Mouse (Mus musculus) liver, embryonic 12.5 days (tissue): ENCODE measurements around the gene Zswim8. TPM values are rescaled to one million over a fixed set of nuclear protein-coding genes. Genes with fewer than 3 reads are reported as not detected.

Experiments used
- ATAC-seq: fragments of 200-750 bp; cut with Nextera tagmentation; 2 replicates; pipeline ENCODE4 v1.8.0; 2017; ENCODE audit warnings: moderate number of reproducible peaks, mild to moderate bottlenecking, moderate library complexity
- H3K27ac ChIP-seq: fragments of 300-500 bp; sonication (generic); 2 replicates; pipeline ENCODE4 v1.5.1; 2016; ENCODE audit warnings: mild to moderate bottlenecking
- H3K27me3 ChIP-seq: fragments of 300-500 bp; sonication (generic); replicated peaks from 2 replicates; pipeline ENCODE4 v1.6.1; 2016; ENCODE audit warnings: mild to moderate bottlenecking, moderate library complexity
- H3K36me3 ChIP-seq: fragments of 300-500 bp; sonication (generic); 2 replicates; pipeline ENCODE4 v1.6.1; 2016; ENCODE audit warnings: mild to moderate bottlenecking, moderate library complexity
- H3K4me1 ChIP-seq: fragments of 300-500 bp; sonication (generic); 2 replicates; pipeline ENCODE4 v1.6.1; 2016
- H3K4me2 ChIP-seq: fragments of 300-500 bp; sonication (generic); 2 replicates; pipeline ENCODE4 v1.6.1; 2016; ENCODE audit warnings: mild to moderate bottlenecking, moderate library complexity
- H3K4me3 ChIP-seq: fragments of 300-500 bp; sonication (generic); 2 replicates; pipeline ENCODE4 v1.5.1; 2016; ENCODE audit warnings: mild to moderate bottlenecking, moderate library complexity
- H3K9ac ChIP-seq: fragments of 300-500 bp; sonication (generic); 2 replicates; pipeline ENCODE4 v1.6.1; 2016; ENCODE audit warnings: mild to moderate bottlenecking, moderate library complexity
- H3K9me3 ChIP-seq: fragments of 300-500 bp; sonication (generic); replicated peaks from 2 replicates; pipeline ENCODE4 v1.6.1; 2016; ENCODE audit warnings: mild to moderate bottlenecking, moderate library complexity
- WGBS: fragments of 180-500 bp; shearing (Covaris S2); methylation state at CpG from one replicate; pipeline ENCODE4 v1.1.7; 2016; ENCODE audit not compliant: insufficient replicate concordance; 5-methylcytosine and 5-hydroxymethylcytosine counted together
- polyA plus RNA-seq: library from polyadenylated mRNA; unstranded; fragments of >200 nt; fragmentation: Nextera tagmentation; extraction: Ambion mirVana; gene quantifications from 2 replicates; pipeline ENCODE4 v1.2.1, GENCODE M21; 2016

The Zswim8 gene
- polyA plus RNA-seq, 1 experiment from 2014 or later, result 10.7 TPM

DNA sequence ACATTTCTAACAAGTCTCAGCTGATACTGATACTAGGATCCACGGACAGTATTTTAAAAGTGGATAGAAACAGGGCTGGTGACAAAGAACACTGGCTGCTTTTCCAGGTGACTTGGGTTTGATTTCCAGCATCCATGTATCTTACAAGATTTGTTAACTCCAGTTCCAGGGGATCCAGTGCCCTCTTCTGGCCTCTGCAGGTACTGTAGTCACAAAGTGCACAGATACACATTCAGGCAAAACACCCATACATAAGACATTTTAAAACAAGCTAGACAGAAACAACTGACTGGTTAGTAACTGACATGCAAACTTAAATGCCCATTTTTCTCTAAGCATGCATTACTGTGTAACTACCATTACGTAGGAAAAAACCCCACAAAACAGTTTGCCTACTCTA lies 34.4 kb upstream of the Zswim8 start:
- Histone ChIP-seq H3K27ac (peak overlapping the region; percentile 33; the same call in 1 of the 2 replicates), H3K36me3 (peaks cover 29% of the 10 kb centered on the region), H3K27me3 (peaks cover 17% of the 10 kb centered on the region), H3K4me1 (peaks cover 24% of the 10 kb centered on the region), H3K9ac (no peak overlapping the region), H3K4me2 (peak overlapping the region; percentile 90), H3K4me3 (no peak overlapping the region), H3K9me3 (no peaks in the 10 kb centered on the region)
- ATAC-seq, result no peak
- WGBS, result 88% methylated on average over 2 of the region's 2 CpGs

DNA sequence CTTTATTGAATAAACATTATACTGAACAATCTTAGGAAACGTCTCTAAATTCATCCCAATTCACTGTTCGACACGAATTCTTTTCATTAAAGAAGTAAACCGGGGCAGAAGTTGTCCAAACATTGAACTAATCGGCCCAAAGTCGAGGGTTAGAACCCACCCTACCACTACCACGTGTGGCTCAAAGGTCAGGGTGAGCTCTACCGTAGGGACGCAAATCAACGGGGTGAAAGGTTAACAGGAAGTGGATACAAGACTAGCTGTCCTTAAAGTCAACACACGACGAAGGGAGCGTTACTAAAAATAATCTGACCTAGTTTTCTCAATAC lies 33.7 kb upstream of the Zswim8 start:
- 8% methylated on average over 13 of the region's 13 CpGs for WGBS

DNA sequence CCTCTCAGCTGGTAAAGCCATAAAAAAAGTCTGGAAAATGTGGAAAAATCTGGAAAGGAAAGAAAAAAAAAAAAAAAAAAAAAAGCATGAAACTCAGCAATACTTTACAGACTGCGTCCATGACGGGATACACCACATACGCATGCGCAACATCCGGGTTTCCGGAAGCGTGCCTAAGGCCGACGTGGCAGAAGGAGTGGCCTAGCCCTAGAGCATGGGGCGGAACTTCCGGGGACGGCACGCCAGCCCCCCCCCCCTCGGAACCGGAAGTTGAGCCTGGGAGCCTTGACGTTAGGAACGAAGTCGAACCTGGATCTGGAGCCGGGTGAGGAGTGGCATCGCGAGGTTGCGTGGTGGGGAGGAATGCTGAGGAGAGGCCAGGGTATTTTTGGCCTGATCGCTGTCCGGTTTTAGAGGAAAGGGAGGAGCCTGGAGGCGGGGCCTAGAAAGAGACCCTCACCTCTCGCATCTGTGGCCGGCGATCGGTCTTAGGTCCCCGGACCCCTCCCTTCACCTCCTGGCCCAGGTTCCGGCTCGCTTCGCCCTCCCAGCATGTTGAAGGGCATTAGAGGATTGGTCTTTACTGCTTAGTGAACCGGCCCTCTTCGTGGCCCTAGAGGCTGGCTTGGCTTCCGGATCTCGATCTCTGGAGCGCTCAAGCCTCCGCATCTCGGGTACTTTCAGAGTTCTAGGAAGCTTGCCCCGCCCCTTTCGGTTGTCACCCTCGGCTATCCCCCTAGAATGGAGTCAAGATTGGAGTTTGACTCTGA lies 33.1 kb upstream of the Zswim8 start, which contains the start of gene Sec24c:
TSS of gene Sec24c (plus strand) at position 245 of the 770 bp plus-strand sequence.
- ATAC-seq, result peak; percentile 96
- peak within 1 kb of the TSS; percentile 75 for H3K4me3 ChIP-seq
- peak within 1 kb of the TSS; percentile 90 for H3K27ac ChIP-seq
- H3K4me2 ChIP-seq, result peak within 1 kb of the TSS; percentile 90
- peaks cover 41% of the 10 kb centered on the region for H3K36me3 ChIP-seq
- no peaks in the 10 kb centered on the region for H3K9me3 ChIP-seq
- H3K4me1 ChIP-seq, result peaks cover 24% of the 10 kb centered on the region
- under 1% methylated on average over 43 of the region's 43 CpGs for WGBS
- H3K9ac ChIP-seq, result peak within 1 kb of the TSS; percentile 84
- peaks cover 10% of the 10 kb centered on the region for H3K27me3 ChIP-seq

More for the DNA sequence above, 33.7 kb upstream of the Zswim8 start:
- Histone ChIP-seq H3K4me3 (peak overlapping the region; percentile 75), H3K4me1 (peaks cover 24% of the 10 kb centered on the region), H3K9me3 (no peaks in the 10 kb centered on the region), H3K27me3 (peaks cover 15% of the 10 kb centered on the region), H3K36me3 (peaks cover 36% of the 10 kb centered on the region), H3K27ac (peak overlapping the region; percentile 47; the same call in 1 of the 2 replicates), H3K9ac (peak overlapping the region; percentile 37; the same call in 1 of the 2 replicates), H3K4me2 (peak overlapping the region; percentile 90)
- peak; percentile 69 for ATAC-seq

DNA sequence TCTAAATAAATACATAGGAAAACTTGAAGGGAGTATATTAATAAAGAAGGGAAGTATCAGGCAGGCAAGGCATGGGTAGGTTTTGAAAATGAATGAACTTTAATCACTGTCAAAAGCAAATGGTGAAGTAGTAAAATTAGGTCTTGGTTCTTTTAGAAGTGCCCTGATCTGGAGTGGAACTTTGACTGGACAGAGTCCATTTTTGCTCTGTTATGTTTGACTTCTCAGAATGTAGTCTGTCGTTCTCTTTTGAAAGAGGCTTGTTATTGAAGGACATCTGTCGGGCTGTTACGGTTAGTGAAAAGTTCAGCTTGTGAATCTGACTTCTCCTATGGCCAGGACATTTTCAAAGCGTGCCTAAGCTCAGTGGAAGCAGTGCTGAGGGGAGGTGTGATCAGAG lies 29.4 kb upstream of the Zswim8 start:
- H3K9ac ChIP-seq, result no peak overlapping the region
- H3K27me3 ChIP-seq, result no peaks in the 10 kb centered on the region
- peaks cover 77% of the 10 kb centered on the region for H3K36me3 ChIP-seq
- no peaks in the 10 kb centered on the region for H3K9me3 ChIP-seq
- no peak overlapping the region for H3K27ac ChIP-seq
- 84% methylated on average over 4 of the region's 4 CpGs for WGBS
- H3K4me3 ChIP-seq, result no peak overlapping the region
- H3K4me2 ChIP-seq, result no peak overlapping the region
- no peak for ATAC-seq
- peaks cover 27% of the 10 kb centered on the region for H3K4me1 ChIP-seq

DNA sequence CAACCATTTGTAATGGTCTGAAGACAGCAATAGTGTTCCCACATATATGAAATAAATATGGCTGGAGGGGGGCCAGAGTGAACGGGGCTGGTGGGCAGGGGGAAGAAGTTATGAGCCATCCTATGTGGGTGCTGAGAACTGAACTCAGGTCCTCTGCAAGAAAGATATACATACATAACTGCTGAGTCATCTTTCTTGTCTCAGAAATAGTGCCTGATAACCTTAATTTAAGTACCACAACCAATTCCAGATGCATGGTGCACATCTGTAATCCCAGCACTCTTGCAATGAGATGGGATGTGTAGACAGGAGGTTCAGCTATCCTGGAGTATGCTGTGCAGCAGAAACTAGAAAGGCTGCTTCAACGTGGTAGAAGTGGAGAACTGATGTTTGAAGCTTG lies 25.6 kb upstream of the Zswim8 start:
- 84% methylated on average over 2 of the region's 2 CpGs for WGBS
- ATAC-seq, result no peak
- Histone ChIP-seq H3K9ac (no peak overlapping the region), H3K4me3 (no peak overlapping the region), H3K4me1 (peaks cover 6% of the 10 kb centered on the region; the same call in 1 of the 2 replicates), H3K4me2 (no peak overlapping the region), H3K9me3 (no peaks in the 10 kb centered on the region), H3K27me3 (no peaks in the 10 kb centered on the region), H3K36me3 (peaks cover 100% of the 10 kb centered on the region), H3K27ac (no peak overlapping the region)

DNA sequence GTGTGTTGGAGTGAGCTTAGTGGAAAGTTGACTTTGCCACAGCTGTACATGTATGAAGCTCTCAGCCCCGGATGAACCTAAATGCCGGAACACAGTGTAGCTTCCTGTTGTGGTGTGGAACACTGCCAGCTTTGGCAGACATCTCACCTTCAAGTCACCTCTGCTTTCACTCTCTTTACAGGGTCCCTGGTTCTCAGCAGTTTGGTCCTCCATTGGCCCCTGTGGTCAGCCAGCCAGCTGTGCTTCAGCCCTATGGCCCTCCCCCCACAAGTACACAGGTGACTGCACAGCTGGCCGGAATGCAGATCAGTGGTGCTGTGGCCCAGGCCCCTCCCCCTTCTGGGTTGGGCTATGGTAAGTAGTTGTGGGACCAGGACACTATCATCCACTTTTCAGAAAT lies 24.9 kb upstream of the Zswim8 start:
- Histone ChIP-seq H3K9ac (no peak overlapping the region), H3K36me3 (peaks cover 100% of the 10 kb centered on the region), H3K27ac (no peak overlapping the region), H3K27me3 (no peaks in the 10 kb centered on the region), H3K9me3 (no peaks in the 10 kb centered on the region), H3K4me1 (peaks cover 6% of the 10 kb centered on the region; the same call in 1 of the 2 replicates), H3K4me2 (no peak overlapping the region), H3K4me3 (no peak overlapping the region)
- 72% methylated on average over 3 of the region's 3 CpGs for WGBS
- peak; percentile 51; the same call in 1 of the 2 replicates for ATAC-seq

DNA sequence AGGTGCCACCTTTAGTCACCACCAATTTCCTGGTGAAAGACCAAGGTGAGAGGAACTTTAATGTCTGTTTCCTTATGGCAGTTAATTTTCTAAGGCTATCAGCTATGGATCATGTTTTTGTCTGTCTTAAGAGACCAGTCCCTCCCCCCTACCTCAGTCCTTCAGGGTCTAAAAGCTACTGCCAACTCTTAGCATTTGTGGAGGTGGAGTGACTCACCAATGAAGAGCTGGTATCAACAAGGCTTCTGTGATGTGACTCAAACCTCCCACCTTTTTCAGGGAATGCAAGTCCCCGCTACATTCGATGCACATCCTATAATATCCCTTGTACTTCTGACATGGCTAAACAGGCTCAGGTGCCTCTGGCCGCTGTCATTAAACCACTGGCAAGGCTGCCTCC lies 20.8 kb upstream of the Zswim8 start:
- no peak for ATAC-seq
- Histone ChIP-seq H3K27me3 (no peaks in the 10 kb centered on the region), H3K4me1 (peaks cover 6% of the 10 kb centered on the region; the same call in 1 of the 2 replicates), H3K4me2 (no peak overlapping the region), H3K27ac (no peak overlapping the region), H3K36me3 (peaks cover 100% of the 10 kb centered on the region), H3K9ac (no peak overlapping the region), H3K9me3 (no peaks in the 10 kb centered on the region), H3K4me3 (no peak overlapping the region)
- 89% methylated on average over 3 of the region's 3 CpGs for WGBS

DNA sequence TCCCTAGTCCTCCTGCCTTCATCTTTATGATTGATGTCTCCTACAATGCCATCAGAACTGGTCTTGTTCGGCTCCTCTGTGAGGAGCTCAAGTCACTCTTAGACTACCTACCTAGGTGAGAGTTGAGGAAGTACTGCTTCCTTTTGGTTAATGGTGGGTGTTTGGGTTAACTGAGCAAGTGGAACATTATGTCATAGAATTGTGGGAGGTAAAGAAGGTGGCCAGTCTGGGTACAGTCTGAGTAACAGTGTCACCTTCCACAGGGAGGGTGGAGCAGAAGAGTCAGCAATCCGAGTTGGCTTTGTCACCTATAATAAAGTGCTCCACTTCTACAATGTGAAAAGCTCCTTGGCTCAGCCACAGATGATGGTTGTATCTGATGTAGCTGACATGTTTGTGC lies 18.3 kb upstream of the Zswim8 start:
- 78% methylated on average over 2 of the region's 2 CpGs for WGBS
- H3K9ac ChIP-seq, result no peak overlapping the region

DNA sequence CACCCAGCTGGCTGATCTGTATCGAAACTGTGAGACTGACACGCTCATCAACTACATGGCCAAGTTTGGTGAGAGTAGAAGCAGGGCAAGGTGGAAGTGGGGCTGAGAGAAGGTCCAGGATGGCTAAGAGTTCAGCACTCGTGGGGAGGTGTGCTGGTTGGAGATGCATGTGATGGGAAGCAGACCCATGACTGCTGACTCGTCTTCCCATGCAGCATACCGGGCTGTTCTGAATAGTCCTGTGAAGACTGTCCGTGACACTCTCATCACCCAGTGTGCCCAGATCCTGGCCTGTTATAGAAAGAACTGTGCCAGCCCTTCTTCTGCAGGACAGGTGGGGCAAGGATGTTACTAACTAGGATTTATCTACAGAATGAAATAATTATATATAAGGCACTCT lies 15.6 kb upstream of the Zswim8 start:
- no peak for ATAC-seq
- peaks cover 27% of the 10 kb centered on the region for H3K4me1 ChIP-seq
- H3K9ac ChIP-seq, result no peak overlapping the region
- no peak overlapping the region for H3K4me2 ChIP-seq
- H3K4me3 ChIP-seq, result no peak overlapping the region
- no peaks in the 10 kb centered on the region for H3K9me3 ChIP-seq
- 81% methylated on average over 6 of the region's 6 CpGs for whole genome bisulfite sequencing
- H3K27ac ChIP-seq, result no peak overlapping the region
- H3K36me3 ChIP-seq, result peaks cover 85% of the 10 kb centered on the region
- H3K27me3 ChIP-seq, result no peaks in the 10 kb centered on the region

More for the DNA sequence above, 18.3 kb upstream of the Zswim8 start:
- Histone ChIP-seq H3K9me3 (no peaks in the 10 kb centered on the region), H3K27me3 (no peaks in the 10 kb centered on the region), H3K4me2 (no peak overlapping the region), H3K36me3 (peaks cover 100% of the 10 kb centered on the region), H3K4me1 (peaks cover 8% of the 10 kb centered on the region), H3K27ac (no peak overlapping the region; the same call in 1 of the 2 replicates), H3K4me3 (no peak overlapping the region)
- no peak for ATAC-seq

DNA sequence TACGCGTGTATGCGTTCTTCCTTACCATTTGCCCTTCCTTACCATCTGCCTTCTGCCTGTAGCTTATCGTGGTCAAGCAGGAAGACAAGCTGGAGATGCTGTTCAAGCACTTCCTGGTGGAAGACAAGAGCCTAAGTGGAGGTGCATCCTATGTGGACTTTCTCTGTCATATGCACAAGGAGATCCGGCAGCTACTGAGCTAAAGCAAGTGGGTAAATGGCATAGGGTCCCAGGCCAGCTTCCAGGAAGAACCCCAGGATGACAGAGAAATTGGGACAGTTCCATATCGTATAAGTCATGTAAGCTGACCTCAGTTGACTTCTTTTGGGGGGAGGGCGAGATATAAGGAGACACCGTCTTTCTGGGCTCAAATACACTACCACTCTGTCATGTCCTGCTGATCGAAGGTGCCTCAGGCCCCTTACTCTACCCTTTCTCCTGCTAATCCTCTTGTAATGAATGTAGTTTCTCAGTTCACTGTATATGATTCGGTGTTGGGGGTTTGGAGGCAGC lies 13.7 kb upstream of the Zswim8 start:
- H3K27me3 ChIP-seq, result no peaks in the 10 kb centered on the region
- no peak overlapping the region; the same call in 1 of the 2 replicates for H3K4me3 ChIP-seq
- WGBS, result 74% methylated on average over 10 of the region's 10 CpGs
- peak overlapping the region; percentile 90 for H3K4me2 ChIP-seq
- H3K9me3 ChIP-seq, result no peaks in the 10 kb centered on the region
- peak overlapping the region; percentile 96 for H3K27ac ChIP-seq
- H3K4me1 ChIP-seq, result peaks cover 46% of the 10 kb centered on the region
- no peak for ATAC-seq
- H3K9ac ChIP-seq, result no peak overlapping the region
- peaks cover 80% of the 10 kb centered on the region for H3K36me3 ChIP-seq

DNA sequence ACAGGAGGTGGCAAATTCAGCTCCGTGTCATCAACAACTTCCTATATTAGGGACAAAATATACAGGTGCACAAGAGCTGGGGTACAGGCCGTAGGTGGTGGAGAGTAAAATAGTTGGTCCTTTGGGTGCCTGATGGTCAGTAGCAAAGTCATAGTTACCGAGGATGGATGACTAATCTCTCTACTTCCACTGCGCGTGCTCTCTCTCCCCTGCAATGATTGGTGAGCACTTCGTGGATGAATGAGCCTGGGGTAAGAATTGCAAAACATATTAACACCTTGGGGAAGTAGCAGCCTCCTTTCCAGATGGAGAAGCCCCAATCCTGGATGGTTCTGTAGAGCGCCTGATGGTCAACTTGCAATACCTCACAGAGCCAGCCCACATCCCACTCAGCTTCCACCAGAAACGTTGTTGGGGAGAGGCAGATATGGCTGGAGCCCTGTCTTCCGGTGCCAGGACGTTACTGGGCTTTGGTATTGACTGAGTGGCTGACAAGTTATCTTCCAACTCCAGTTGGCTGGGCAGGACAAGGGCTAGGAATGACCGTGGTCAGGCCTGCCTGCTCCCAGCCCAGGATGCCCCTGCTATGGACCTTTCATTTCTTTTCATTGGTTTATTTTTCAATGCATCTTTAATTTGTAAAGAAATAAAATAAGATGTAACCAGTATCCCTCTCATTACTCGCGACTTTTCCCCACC lies 13.0 kb upstream of the Zswim8 start:
- peaks cover 53% of the 10 kb centered on the region for H3K4me1 ChIP-seq
- WGBS, result 41% methylated on average over 13 of the region's 13 CpGs

More for the DNA sequence above, 13.0 kb upstream of the Zswim8 start:
- peak overlapping the region; percentile 94 for H3K9ac ChIP-seq
- peak overlapping the region; percentile 90 for H3K4me2 ChIP-seq
- H3K27me3 ChIP-seq, result no peaks in the 10 kb centered on the region
- H3K36me3 ChIP-seq, result peaks cover 80% of the 10 kb centered on the region
- peak overlapping the region; percentile 96 for H3K27ac ChIP-seq
- no peaks in the 10 kb centered on the region for H3K9me3 ChIP-seq
- ATAC-seq, result peak; percentile 27
- peak overlapping the region; percentile 94 for H3K4me3 ChIP-seq
